Mouse (Mus musculus) forebrain, postnatal 0 days (tissue): ENCODE measurements around the gene Psmb3. TPM values are rescaled to one million over a fixed set of nuclear protein-coding genes. Genes with fewer than 3 reads are reported as not detected.

Experiments used
- ATAC-seq: fragments of 200-750 bp; cut with Nextera tagmentation; 2 replicates; pipeline ENCODE4 v1.8.0; 2017; ENCODE audit warnings: mild to moderate bottlenecking, moderate library complexity
- DNase-seq: peaks from one replicate; pipeline ENCODE4 v3.0.0-alpha.2; 2015
- H3K27ac ChIP-seq: fragments of 300-500 bp; sonication (generic); 2 replicates; pipeline ENCODE4 v1.5.1; 2014; ENCODE audit warnings: low read depth, mild to moderate bottlenecking, antibody characterized with exemption, low read length, moderate library complexity, mixed read lengths
- H3K27me3 ChIP-seq: fragments of 300-500 bp; sonication (generic); 2 replicates; pipeline ENCODE4 v1.6.1; 2014; ENCODE audit warnings: mild to moderate bottlenecking, low read length, mixed read lengths; ENCODE audit not compliant: insufficient read depth
- H3K36me3 ChIP-seq: fragments of 300-500 bp; sonication (generic); 2 replicates; pipeline ENCODE4 v1.6.1; 2014; ENCODE audit warnings: mild to moderate bottlenecking, moderate library complexity; ENCODE audit not compliant: insufficient read depth
- H3K4me1 ChIP-seq: fragments of 300-500 bp; sonication (generic); 2 replicates; pipeline ENCODE4 v1.6.1; 2014; ENCODE audit warnings: antibody characterized with exemption; ENCODE audit not compliant: insufficient read depth
- H3K4me2 ChIP-seq: fragments of 300-500 bp; sonication (generic); 2 replicates; pipeline ENCODE4 v1.6.1; 2014; ENCODE audit warnings: low read depth, mild to moderate bottlenecking, moderate library complexity
- H3K4me3 ChIP-seq: fragments of 300-500 bp; sonication (generic); 2 replicates; pipeline ENCODE4 v1.5.1; 2014; ENCODE audit warnings: low read depth, low read length, mixed read lengths
- H3K9ac ChIP-seq: fragments of 300-500 bp; sonication (generic); 2 replicates; pipeline ENCODE4 v1.6.1; 2014; ENCODE audit warnings: mild to moderate bottlenecking
- H3K9me3 ChIP-seq: fragments of 300-500 bp; sonication (generic); 2 replicates; pipeline ENCODE4 v1.6.1; 2016; ENCODE audit warnings: low read length
- CTCF ChIP-seq: sonication (generic); IDR thresholded peaks from 2 replicates; pipeline ENCODE4 v1.5.1; 2016; ENCODE audit warnings: antibody characterized with exemption, control low read depth, low read depth
- WGBS: fragments of 180-500 bp; shearing (Covaris S2); extraction: QIAGEN DNeasy Blood & Tissue Kit; methylation state at CpG from one replicate; pipeline ENCODE4 v1.1.7; 2014; 5-methylcytosine and 5-hydroxymethylcytosine counted together
- polyA plus RNA-seq: library from polyadenylated mRNA; unstranded; fragments of >200 nt; fragmentation: Nextera tagmentation; extraction: Ambion mirVana; gene quantifications from 2 replicates; pipeline ENCODE4 v1.2.1, GENCODE M21; 2015
- total RNA-seq: library from RNA; depleted of rRNA; stranded (reverse); fragments of >200 nt; gene quantifications from 2 replicates; pipeline ENCODE4 v1.2.3, GENCODE M21; 2014

The Psmb3 gene
- total and polyA plus RNA-seq, 2 experiments from 2014 or later, result 322 to 499 TPM

DNA sequence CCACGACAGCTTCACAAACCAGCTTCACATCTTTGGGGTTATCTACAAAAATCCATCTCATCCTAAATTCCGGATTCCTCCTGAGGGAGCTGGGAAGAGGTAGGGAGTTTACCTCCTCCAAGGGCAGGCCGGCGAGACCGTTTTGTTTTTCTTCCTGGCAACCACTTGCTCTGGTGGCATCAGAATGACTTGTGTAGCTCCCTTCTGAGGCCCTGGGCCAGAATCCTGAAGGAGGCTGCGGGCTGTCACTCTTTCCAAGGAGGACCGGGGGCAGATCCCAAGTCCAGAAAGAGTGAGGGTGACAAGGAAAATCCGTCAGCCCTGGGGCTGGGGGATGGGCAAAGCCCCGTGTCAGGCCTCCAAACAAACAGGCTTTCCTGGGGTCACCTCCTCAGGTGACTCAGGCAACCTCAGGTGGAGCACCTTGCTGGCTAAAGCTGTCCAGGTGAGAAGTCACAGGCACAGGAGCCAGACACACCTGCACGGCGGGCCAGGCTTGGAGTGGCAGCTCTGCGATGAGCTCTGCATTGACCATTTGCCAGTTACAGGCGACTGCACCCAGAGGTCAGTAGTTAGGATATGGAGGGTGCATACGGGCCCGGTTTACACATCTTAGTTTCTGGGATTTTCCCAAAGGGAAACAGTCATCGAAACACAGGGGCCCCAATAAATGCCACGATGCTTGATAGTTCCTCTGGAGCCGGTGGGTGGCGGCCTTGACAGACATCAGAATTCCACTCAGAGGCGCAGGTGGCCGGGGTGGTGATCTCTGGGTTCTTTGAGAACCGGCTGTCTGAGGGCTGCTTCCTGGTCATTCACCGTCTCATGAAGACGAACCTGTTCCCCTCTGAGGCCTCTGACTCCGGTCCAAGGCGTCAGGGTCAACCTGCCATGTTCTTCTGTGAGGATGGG is 14.4 kb downstream of the Psmb3 start:
- no peaks in the 10 kb centered on the region for H3K27me3 ChIP-seq
- H3K9me3 ChIP-seq, result no peaks in the 10 kb centered on the region
- ATAC-seq (no peak), DNase-seq (no peak)
- no peak overlapping the region for H3K4me2 ChIP-seq
- no peak overlapping the region for H3K27ac ChIP-seq
- no peak overlapping the region for H3K4me3 ChIP-seq
- no peaks in the 10 kb centered on the region for H3K4me1 ChIP-seq
- H3K36me3 ChIP-seq, result peaks cover 81% of the 10 kb centered on the region
- no peak for TF ChIP-seq CTCF
- WGBS, result 90% methylated on average over 26 of the region's 26 CpGs
- H3K9ac ChIP-seq, result no peak overlapping the region

DNA sequence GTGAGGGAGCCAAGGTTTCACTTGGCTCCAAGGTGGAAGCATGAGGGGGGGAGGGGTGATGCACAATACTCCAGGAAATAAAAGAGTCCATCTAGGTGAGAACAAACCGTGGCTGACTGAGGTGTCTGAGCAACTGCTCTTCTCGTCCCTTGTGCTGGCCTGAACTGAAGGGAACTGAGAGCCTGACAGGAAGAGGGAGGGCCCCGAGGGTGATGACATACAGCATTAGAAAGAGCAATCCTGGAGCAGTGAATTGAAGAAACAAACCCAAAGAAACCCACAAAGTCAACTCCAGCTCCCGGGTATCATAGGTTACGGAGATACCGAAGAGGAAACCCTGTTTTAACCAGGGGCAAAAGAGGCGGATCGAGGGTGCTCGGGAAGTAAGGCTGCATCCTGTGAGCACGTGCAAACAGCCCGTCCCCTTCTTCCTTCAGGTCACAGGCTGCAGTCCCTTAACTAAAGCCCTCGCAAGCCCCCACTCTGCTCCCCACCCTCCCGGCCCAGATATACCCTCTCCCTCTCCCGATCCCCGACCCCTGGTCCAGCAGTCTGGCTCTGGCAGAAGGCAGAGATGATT is 15.2 kb downstream of the Psmb3 start:
- no peak for TF ChIP-seq CTCF
- H3K9ac ChIP-seq, result no peak overlapping the region
- H3K9me3 ChIP-seq, result no peaks in the 10 kb centered on the region
- DNase-seq, result no peak
- no peaks in the 10 kb centered on the region for H3K4me1 ChIP-seq
- H3K27ac ChIP-seq, result no peak overlapping the region
- peaks cover 80% of the 10 kb centered on the region for H3K36me3 ChIP-seq
- ATAC-seq, result no peak
- no peak overlapping the region for H3K4me2 ChIP-seq
- H3K27me3 ChIP-seq, result no peaks in the 10 kb centered on the region
- 85% methylated on average over 15 of the region's 15 CpGs for WGBS
- H3K4me3 ChIP-seq, result no peak overlapping the region

DNA sequence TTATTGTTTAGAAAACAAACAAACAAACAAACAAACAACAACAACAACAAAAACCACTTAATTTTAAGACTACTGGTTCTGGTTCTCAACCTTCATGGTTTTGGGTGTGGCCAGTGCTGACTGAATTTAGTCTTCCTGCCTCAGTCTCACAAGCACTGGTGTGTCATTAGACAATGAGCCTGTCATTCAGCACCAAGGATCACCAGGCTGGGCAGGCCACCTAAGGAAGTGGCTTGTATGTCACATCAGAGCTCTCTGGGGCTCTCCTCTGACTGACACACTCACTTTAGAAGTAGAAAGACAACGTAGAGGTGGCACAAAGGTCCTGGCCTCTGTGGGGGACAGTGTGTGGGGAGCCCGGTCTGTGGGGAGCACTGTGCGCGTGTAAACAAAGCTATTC is 15.8 kb downstream of the Psmb3 start:
- Histone ChIP-seq H3K9ac (no peak overlapping the region), H3K36me3 (peaks cover 80% of the 10 kb centered on the region)
- no peak for ATAC-seq

DNA sequence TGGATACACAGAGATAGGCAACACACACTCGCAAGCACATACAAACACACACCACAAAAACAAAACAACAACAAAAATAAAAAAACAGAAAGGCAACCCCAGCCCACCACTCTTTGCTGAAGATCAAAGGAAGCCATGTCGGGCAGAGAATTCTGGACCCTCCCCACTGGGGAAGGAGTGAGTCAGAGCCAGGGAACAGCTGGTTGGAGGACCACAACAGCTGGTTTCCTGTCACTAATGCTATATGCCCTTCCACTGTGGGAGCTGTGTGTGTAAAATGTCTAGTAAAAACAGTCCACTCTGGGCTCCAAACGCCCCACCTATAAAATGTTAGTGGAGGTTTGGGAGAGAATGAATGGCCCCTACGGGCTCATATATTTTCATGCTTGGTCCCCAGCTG is 18.1 kb downstream of the Psmb3 start:
- no peak overlapping the region for H3K4me2 ChIP-seq
- DNase-seq (no peak), ATAC-seq (no peak)
- no peak overlapping the region for H3K27ac ChIP-seq
- no peaks in the 10 kb centered on the region for H3K4me1 ChIP-seq
- no peak for TF ChIP-seq CTCF
- 96% methylated on average over 4 of the region's 4 CpGs for WGBS
- H3K27me3 ChIP-seq, result no peaks in the 10 kb centered on the region
- H3K9ac ChIP-seq, result no peak overlapping the region
- H3K9me3 ChIP-seq, result no peaks in the 10 kb centered on the region
- H3K4me3 ChIP-seq, result no peak overlapping the region
- H3K36me3 ChIP-seq, result peaks cover 95% of the 10 kb centered on the region

More for the DNA sequence above, 15.8 kb downstream of the Psmb3 start:
- H3K4me2 ChIP-seq, result no peak overlapping the region
- H3K9me3 ChIP-seq, result no peaks in the 10 kb centered on the region
- no peak overlapping the region for H3K27ac ChIP-seq
- 84% methylated on average over 4 of the region's 4 CpGs for WGBS
- no peaks in the 10 kb centered on the region for H3K27me3 ChIP-seq
- TF ChIP-seq CTCF, result no peak
- H3K4me1 ChIP-seq, result no peaks in the 10 kb centered on the region
- no peak overlapping the region for H3K4me3 ChIP-seq
- DNase-seq, result no peak

DNA sequence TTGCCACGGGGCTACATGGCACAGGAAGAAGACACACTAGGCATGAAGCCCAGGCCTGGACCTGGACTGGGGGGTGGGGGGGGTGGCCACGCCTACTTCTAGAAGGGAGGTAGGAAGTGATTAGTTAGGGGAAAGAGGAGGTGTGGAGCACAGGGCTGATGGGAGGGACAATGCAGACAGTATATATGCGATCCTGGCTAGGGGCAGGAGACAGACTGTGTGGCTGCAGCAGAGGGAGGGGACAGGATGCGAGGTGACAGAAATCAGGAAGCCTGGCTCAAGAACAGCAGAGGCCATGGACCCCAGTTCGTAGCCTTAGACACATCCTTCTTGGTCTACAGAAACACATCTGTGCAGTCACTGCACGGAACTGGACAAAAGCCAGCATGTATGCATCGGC is 20.5 kb downstream of the Psmb3 start:
- no peak for ATAC-seq
- Histone ChIP-seq H3K9me3 (no peaks in the 10 kb centered on the region), H3K4me2 (no peak overlapping the region), H3K4me3 (no peak overlapping the region), H3K27ac (no peak overlapping the region), H3K9ac (no peak overlapping the region), H3K4me1 (no peaks in the 10 kb centered on the region), H3K27me3 (no peaks in the 10 kb centered on the region), H3K36me3 (peaks cover 96% of the 10 kb centered on the region)
- TF ChIP-seq CTCF, result no peak
- DNase-seq, result no peak
- WGBS, result 83% methylated on average over 7 of the region's 7 CpGs

DNA sequence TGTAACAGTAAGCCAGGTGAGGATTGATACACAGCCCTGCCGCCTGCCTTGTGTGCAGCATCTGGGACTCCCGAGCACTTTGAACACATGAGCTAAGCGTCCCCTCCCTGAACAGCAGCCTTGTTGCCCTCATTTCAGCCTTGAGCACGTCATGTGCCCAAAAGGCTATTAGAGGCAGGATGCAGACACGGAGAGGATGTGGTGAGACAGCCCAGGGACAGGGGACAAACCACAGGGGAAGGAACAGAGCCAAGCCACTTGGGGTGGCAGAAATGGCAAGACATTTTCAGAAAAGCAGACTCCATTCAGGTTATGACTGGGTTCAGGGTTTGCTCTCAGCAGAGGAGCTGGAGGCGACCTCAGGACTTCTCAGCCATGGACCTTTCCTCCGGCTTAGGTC is 25.1 kb downstream of the Psmb3 start:
- Histone ChIP-seq H3K9me3 (no peaks in the 10 kb centered on the region), H3K4me3 (no peak overlapping the region), H3K27me3 (no peaks in the 10 kb centered on the region), H3K27ac (no peak overlapping the region), H3K4me2 (no peak overlapping the region), H3K4me1 (no peaks in the 10 kb centered on the region), H3K36me3 (peaks cover 81% of the 10 kb centered on the region), H3K9ac (no peak overlapping the region)
- 81% methylated on average over 7 of the region's 7 CpGs for WGBS
- no peak for ATAC-seq
- DNase-seq, result no peak
- TF ChIP-seq CTCF, result no peak

DNA sequence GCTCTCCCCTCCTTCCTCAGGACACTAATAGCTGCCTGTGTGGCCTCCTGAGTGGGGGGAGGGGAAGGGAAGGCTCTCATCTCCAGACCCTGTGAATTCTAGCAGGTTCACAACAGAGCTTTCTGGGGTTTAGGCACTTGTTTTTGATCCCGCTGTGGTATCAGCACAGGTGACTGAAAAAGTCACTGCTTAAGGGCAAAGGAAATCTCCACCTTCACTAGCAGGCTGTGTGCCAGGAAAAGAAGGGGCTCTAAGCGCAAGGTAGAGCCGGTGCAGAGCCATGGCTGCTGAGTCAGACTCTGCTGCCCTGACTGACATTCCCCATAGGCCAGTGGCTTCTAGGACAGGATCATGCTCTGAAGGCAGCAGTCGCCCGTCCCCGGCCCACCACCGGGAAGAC is 25.5 kb downstream of the Psmb3 start:
- H3K4me3 ChIP-seq, result no peak overlapping the region
- no peak overlapping the region for H3K4me2 ChIP-seq
- H3K9ac ChIP-seq, result no peak overlapping the region
- no peaks in the 10 kb centered on the region for H3K4me1 ChIP-seq
- H3K27ac ChIP-seq, result no peak overlapping the region
- no peaks in the 10 kb centered on the region for H3K27me3 ChIP-seq
- 88% methylated on average over 7 of the region's 7 CpGs for WGBS
- H3K36me3 ChIP-seq, result peaks cover 77% of the 10 kb centered on the region
- ATAC-seq (no peak), DNase-seq (no peak)
- no peak for TF ChIP-seq CTCF
- H3K9me3 ChIP-seq, result no peaks in the 10 kb centered on the region
